Mouse (Mus musculus): ENCODE measurements at regions not wholly inside any gene's neighbourhood (a gene's known extent, or its start where the extent isn't known, plus 50 kb on each side); places are given as distances from the start of the nearest gene placed in this dataset.

GRCm38 (mm10) chr14:26320736-26321135 is 63.0 kb downstream of the Duxbl3 start:
- no peak for TF ChIP-seq CTCF (IDR thresholded peaks at IDR 0.05; ENCODE audit: low read depth)
- no peak for TF ChIP-seq EP300 (IDR thresholded peaks at IDR 0.05; ENCODE audit: low read depth)

Data from heart, postnatal 0 days (tissue).